Mouse (Mus musculus) cortical plate, adult 2 months (tissue): ENCODE results near the gene Clspn.

Experiments
- CTCF ChIP-seq: fragments of 200-500 bp; IDR thresholded peaks from 2 replicates; pipeline ENCODE4 v1.5.1; 2011; ENCODE audit warnings: mild to moderate bottlenecking, control low read depth, low read length; ENCODE audit not compliant: insufficient read depth; ENCODE audit errors: extremely low read depth
- POLR2A ChIP-seq: fragments of 200-500 bp; IDR thresholded peaks from 2 replicates; pipeline ENCODE4 v1.6.1; 2011; ENCODE audit warnings: mild to moderate bottlenecking, low read length, control low read depth; ENCODE audit not compliant: insufficient read depth; ENCODE audit errors: extremely low read depth

DNA sequence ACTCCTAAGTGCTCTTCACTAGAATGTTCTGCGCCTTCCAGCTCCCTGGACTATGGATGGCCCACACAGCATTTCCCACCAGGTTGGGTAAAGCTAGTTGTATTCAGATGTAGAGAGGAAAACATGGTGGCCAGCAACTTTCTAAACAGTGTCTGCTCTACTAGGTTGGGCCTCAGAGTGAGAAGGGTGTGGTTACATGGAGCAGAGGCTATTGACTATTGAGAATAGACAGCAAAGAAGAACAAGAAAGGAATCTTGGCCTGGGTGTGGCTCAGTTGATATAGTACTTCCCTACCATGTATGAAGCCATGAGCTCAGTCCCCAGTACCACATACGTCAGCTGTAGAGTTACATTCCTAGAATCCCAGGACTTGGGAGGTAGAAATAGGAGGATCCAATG is 47.7 kb upstream of the Clspn start:
- TF ChIP-seq POLR2A: no peak
- no peak for TF ChIP-seq CTCF
